Mouse (Mus musculus) forelimb bud, embryonic 11.5 days (tissue): Measurements from ENCODE around the gene Npr2.
"Not testable (repeated sequence)": the region's sequence is repeated elsewhere in the genome, so short reads cannot be mapped to it uniquely, and the experiment has no call there.

Experiments
- DNase-seq: peaks from one replicate; pipeline ENCODE4 v3.0.0-alpha.2; 2012; ENCODE audit warnings: low read depth, low spot score

Npr2 gene

DNA sequence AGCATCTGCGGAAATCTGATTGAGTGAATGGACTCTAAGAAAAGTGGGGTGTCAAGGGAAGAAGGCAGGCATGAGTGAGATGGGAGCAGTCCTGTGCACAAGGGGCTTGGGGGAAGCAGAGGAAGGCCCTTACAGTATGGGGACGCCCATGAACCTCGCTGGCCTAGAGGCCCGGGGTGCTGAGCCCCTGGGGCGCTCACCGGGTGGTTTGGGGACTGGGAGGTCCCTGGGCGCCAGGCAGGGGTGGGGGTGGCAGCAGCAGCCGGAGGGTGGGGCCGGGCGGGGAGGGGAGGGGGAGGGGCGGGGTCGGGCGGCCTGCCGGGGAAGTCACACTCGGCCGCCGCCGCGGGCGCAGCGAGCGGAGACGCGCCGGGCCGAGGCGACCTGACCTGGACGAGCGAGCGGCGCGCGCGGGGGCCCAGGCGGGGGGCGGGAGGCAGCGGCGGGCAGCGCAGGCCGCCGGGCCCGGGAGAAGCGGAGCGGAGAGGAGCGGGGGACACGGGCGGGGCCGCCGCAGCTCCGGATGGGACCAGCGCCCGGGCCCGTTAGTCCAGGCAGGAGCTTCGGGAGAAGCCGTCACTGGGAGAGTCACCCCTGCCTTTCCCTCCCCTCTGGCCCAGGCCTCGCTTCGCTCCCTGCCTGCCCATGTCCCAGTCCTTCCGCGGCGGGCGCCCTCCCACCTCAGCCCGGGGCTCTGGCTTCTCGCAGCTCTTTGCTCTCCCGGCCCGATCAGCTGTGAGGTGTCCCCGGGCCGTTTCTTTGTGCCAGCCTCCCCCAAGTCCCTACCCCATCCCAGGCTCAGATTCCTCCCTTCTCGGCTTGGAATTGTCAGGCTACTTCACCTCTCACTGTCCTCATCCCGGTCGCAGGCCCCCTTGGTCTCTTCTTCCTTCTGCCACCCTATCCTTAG lies at the start of gene Npr2:
TSS of gene Npr2 (plus strand) at position 890 of the 910 bp plus-strand sequence.
- DNase-seq = peak; percentile 13

GRCm38 (mm10) chr4:43582241-43582640 lies 49.5 kb upstream of the Npr2 start:
- no peak for DNase-seq

DNA sequence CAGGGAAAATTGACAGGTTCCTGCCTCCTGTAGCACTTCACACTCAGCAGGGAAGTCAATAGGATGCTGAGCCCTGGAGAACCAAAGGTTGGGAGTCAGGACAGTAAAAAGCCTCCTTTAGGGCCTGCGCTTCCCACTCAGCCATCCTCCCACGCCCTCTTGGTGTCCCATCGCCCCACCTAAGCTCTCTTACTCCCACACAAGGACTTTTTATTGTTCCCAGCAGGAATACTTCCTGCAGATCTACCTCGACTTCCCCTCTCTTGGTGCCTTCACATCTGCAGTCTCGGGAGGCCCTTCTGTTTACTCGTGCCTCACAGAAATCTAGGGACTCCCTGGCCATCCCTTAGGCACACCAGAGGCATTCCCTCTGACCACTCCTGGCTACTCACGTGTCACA lies 48.3 kb upstream of the Npr2 start:
- DNase-seq = no peak

DNA sequence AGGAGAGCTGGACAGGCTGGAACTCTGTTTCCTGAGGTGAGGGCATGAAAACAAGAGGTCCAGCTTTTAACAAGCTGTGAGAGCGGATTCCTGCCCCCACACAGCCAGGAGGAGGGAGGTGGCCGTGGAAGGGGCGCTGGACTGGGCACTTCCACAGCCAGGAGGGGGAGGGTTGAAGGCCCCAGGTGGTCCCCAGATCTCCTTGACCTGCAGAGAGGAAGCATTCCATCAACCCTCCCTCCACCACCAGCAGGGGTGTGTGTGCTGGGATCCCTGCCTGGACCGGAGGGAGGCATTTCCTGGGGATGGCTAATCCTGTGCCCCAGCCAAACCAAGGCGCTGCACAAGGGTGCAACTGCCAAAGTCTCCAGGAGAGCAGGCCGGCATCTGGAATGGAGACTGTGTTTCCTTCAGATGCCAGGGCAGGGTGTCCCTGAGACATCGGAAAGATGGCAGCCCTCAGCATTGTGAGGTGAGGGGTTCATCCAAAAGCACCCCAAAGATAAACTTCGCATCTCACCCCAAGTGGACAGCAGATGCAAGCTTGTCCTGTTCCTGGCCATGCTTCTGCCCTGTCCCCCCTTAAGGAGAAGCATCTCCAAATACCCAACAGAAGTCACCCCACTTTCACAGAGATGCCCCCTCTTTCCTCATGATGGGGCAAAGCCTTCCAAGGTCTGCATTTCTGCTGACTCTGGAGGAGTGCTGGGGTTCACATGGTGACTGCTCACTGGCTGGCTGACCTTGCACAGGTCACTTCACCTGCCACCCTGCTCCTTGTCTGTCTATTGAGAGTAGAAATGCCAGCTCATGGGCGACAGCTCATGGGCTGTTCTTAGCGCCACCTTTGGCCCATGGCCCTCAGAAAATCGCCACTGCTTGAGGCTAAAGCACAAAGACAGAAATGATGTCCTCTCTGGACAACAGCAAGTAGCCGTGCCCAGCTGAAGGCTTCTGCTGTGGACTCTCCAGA lies 47.0 kb upstream of the Npr2 start, which contains the start of gene Msmp:
TSS of gene Msmp (minus strand) at position 51 of the 973 bp plus-strand sequence.
- no peak for DNase-seq

DNA sequence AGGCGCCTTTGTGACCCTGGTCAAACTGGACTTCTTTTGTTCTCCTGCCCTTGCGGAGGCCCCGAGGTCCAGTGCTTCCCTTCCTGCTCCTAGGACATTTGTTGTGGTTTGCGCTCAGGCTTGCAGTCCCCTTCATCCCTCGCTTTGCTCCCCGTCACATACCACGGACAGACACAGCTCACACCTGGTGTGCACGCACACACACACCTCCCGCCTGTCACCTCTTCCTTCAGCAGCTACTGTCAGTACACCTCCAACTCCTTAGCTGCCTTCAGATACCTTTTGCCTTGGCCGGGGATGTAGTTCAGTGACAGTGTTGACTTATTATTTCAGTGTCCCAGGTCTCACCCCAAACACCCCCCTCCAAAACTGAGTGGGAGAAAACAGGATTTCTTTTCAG lies 46.1 kb upstream of the Npr2 start:
- DNase-seq = no peak

DNA sequence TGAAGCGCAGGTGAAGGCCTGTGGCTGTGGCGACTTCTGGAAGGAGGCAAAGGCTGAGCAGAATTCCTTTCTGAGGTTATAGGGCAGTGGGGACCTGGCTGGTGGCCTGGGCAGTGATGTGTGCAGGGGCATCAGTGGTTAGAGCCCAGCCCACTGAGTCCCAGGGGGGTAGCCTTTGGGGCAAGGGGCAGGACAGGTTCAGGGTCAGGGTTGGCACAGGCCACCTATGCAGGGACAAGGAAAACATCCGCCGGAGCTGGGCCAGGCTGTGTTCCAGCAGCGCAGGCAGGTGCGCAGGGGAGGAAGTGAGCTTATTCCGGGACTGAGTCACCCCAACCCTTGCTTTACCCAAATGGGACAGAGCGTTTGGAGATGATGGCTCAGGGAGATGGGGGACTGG lies 45.3 kb upstream of the Npr2 start:
- DNase-seq = no peak

GRCm38 (mm10) chr4:43587681-43588080 lies 44.1 kb upstream of the Npr2 start:
- DNase-seq = peak; percentile 16

DNA sequence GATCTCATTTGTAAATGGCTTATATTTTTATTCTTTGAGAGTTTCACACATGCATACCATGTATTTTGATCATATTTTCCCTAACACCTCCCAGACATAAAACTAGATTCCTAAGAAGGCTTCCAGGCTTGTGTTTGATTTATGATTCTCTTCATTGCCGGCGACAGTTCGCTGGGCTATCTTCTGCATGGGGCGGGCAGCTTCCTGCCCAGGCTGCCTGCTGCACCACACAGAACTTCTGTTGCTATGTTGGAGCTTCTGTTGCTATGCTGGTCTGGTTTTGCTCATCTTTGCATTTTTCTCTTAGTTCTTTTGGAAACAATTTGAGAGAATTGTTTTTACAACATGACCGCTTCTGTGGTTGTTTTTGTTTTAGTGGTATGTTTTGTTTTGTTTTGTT lies 40.2 kb upstream of the Npr2 start:
- no peak for DNase-seq

- no peak for DNase-seq
Observed at GRCm38 (mm10) chr4:43591961-43592360, 39.8 kb upstream of the Npr2 start.

DNA sequence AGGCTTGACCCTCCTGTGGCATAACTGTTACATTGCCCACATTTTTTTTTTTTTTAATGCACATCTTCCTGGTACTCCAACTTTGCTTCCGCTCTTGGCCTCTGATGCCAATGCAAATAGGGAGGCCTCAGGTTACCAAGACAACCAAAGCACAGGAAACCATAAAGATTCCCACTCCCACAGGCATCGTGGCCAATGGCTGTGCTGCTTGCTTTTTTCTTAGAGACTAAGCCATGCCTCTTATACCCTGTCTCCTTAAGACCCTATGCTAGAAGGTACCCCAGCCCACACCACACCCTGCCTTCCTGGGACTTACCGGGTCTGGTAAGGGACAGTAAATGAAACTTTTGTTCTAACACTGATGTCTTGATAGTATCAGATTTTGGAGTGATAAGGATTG lies 38.3 kb upstream of the Npr2 start:
- no peak for DNase-seq

DNA sequence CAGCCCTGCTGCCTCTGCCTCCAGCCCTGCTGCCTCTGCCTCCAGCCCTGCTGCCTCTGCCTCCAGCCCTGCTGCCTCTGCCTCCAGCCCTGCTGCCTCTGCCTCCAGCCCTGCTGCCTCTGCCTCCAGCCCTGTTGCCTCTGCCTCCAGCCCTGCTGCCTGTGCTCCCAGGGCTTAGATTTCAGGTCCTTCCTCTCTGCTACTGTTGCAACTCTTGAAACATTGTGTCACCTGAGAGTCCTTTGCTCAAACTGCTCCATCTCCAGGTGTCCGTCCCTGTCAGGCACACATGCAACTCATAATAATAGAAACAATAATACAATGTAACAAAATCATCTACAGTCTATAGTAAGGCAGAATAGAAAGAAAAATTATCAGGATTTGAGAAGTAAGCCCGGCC lies 35.1 kb upstream of the Npr2 start:
- not testable (repeated sequence) for DNase-seq

- no peak for DNase-seq
Observed at GRCm38 (mm10) chr4:43598200-43598599, 33.5 kb upstream of the Npr2 start.

- no peak for DNase-seq
Observed at GRCm38 (mm10) chr4:43598650-43599380, 32.9 kb upstream of the Npr2 start.

- DNase-seq = no peak
Observed at GRCm38 (mm10) chr4:43600195-43600934, 31.4 kb upstream of the Npr2 start.

GRCm38 (mm10) chr4:43604099-43604498 lies 27.6 kb upstream of the Npr2 start:
- no peak for DNase-seq

DNA sequence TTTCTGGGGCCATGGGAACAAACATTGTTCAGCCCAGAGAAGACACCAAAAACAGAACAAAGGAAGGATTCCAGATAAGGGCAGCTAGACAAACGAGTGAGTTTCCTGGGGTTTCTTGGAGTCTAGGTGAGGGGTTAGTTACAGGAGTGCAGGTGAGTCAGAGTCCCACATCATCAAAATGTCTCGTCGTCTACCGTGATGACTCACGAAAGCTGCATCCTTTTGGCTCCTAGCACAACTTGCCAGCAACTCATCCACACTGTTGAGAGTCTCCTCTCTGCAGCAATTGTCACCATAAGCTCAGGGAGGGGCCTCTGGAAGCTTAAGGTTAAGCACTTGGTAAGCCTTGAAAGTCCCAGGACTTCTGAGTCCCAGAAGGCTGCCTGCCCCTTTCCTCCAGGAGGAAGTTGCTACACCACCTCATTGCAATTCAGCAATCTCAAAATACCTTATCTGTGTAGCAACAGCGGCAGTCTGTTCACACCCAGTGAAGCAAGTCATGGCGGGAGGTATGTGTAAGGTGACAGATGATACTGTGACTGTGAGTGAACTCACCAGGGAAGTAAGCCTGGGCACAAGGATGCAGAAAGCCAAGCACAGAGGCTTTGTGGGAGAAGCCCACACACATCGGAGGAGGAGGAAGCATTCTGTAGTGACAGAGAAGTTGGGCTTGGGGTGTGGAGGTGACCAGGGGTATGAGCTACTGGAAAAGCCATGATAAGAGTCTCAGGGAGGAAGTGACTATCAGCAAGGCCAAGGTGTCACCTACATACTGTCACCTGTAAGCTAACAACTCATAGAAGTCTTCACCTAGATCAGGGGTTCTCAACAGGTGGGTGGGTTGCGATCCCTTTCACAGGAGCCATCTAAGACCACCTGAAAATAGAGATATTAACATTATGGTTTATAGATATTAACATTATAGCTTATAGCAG lies 26.7 kb upstream of the Npr2 start:
- no peak for DNase-seq

DNA sequence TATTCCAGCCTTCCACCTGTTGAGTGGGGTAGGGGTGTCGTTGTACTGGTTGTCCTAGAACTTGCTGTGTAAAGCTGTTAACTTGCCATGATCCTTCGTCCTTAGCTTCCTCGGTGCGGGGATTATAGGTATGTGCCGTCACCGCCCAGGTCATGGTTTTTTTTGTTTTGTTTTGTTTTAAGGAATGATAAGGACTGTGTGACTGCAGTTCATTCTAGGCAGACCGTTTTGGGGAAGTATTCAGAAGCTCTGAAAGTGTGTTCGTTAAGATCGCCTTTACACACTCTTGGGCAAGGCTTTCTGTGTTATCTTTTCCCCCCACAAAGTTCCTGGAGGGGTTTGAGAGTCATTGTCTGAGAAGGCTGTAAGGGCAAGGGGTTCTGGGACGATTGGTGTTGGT lies 19.2 kb upstream of the Npr2 start:
- no peak for DNase-seq

- no peak for DNase-seq
Observed at GRCm38 (mm10) chr4:43613060-43613730, 18.5 kb upstream of the Npr2 start.

DNA sequence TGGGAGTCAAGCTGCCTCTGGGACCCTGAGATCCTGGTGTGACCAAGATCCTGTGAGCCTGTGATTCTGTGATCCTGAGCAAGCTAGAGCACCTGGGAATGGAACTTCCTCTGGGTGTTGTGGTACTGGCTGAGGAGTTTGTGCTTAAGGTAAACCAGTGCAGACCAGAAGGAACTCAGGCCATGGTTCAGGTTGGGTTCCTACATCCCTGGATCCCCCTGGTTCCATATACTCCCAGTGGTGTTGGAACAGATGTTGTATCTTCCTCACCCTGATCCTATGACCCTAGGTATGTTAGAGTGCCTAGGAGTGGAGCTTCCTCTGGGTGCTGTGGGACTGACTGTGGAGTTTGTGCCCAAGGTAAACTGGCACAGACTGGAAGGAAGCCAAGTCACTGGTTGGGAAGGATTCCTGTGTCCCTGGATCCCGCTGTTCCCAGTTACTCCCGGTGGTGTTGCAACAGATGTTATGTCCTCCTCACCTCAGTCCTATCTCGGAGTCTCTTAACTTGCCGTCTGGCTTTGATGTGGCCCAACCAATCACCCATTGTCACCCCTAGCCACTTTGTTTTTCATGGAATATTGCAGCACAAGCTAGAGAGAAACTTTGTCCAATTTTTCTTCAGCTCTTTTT lies 11.5 kb upstream of the Npr2 start:
- DNase-seq = no peak
